Mouse (Mus musculus) embryonic stem cell, embryonic (primary cell): ENCODE results near the gene Fos.
"Not testable (repeated sequence)": the region's sequence is repeated elsewhere in the genome, so short reads cannot be mapped to it uniquely, and the experiment has no call there.

Experiments used
- CTCF ChIA-PET, 4 experiments: fragments of 300-600 bp in 2 of 4; fragments of 350-600 bp in 2 of 4; sonication (Branson Sonifier 250); formaldehyde crosslinking; loops; one replicate each; lab custom pipeline; 2022; ENCODE audit warnings: inconsistent platforms in 2 of 4; lab: Charles Lee
- POLR2A ChIA-PET, 4 experiments: fragments of 300-600 bp in 2 of 4; fragments of 350-600 bp in 2 of 4; sonication (Branson Sonifier 250); formaldehyde crosslinking; loops; one replicate each; lab custom pipeline; 2022; ENCODE audit warnings: antibody characterized with exemption in 4 of 4, inconsistent platforms in 1 of 4; lab: Charles Lee

The Fos gene

GRCm38 (mm10) chr12:85519553-85519952, 45.9 kb downstream of the Fos start:
- POLR2A ChIA-PET = interaction anchor here in 2 of 4 experiments (0.6 to 1.3 kb wide), 3 partner anchors 28 to 561 kb away, joined by 3 to 4 read pairs (median 3); no protein-coding TSS in a partner anchor
- CTCF ChIA-PET = interaction anchor here in 2 of 4 experiments (0.5 to 1.3 kb wide), 4 partner anchors 11 to 230 kb away, joined by 3 read pairs; no protein-coding TSS in a partner anchor

GRCm38 (mm10) chr12:85521101-85521500, 47.4 kb downstream of the Fos start:
- ChIA-PET POLR2A (no interaction called here), CTCF (no interaction called here)

- ChIA-PET CTCF (interaction anchor here in 1 of 4 experiments (1.3 kb wide), 1 partner anchor 10 kb away, joined by 3 read pairs; no protein-coding TSS in a partner anchor), POLR2A (interaction anchor here in 2 of 4 experiments (0.7 to 2.0 kb wide), 2 partner anchors 26 to 119 kb away, joined by 3 to 6 read pairs; no protein-coding TSS in a partner anchor)
Measured at GRCm38 (mm10) chr12:85521673-85522072, 48.0 kb downstream of the Fos start.

GRCm38 (mm10) chr12:85522631-85523388, 49.1 kb downstream of the Fos start:
- CTCF ChIA-PET = interaction anchor here in 3 of 4 experiments (0.6 to 1.6 kb wide), 5 partner anchors 9 to 218 kb away, joined by 3 to 5 read pairs (median 3); no protein-coding TSS in a partner anchor
- POLR2A ChIA-PET = interaction anchor here (0.6 to 2.1 kb wide), 14 partner anchors 9 to 1362 kb away, joined by 3 to 10 read pairs (median 3); partner anchors contain the start of genes Fos (in 1 of the 4) and Nek9 (in 1 of the 4)

- ChIA-PET CTCF (interaction anchor here in 3 of 4 experiments (0.6 to 1.6 kb wide), 4 partner anchors 103 to 218 kb away, joined by 3 to 5 read pairs (median 4); no protein-coding TSS in a partner anchor), POLR2A (interaction anchor here (0.7 to 2.1 kb wide), 15 partner anchors 9 to 499 kb away, joined by 3 to 10 read pairs (median 3); partner anchors contain the start of gene Nek9 (in 1 of the 4))
Measured at GRCm38 (mm10) chr12:85523421-85524192, 49.9 kb downstream of the Fos start.

GRCm38 (mm10) chr12:85524193-85524858, 50.6 kb downstream of the Fos start:
- ChIA-PET CTCF (no interaction called here), POLR2A (interaction anchor here in 3 of 4 experiments (1.4 to 2.1 kb wide), 5 partner anchors 12 to 114 kb away, joined by 3 to 10 read pairs (median 4); no protein-coding TSS in a partner anchor)

GRCm38 (mm10) chr12:85524859-85525495, 51.3 kb downstream of the Fos start:
- CTCF ChIA-PET = not testable (repeated sequence)
- POLR2A ChIA-PET = interaction anchor here in 1 of 4 experiments (1.0 to 1.4 kb wide), 2 partner anchors 50 to 299 kb away, joined by 3 to 4 read pairs; partner anchors contain the start of genes Erg28 and Ttll5
